In the genomic region with DNA sequence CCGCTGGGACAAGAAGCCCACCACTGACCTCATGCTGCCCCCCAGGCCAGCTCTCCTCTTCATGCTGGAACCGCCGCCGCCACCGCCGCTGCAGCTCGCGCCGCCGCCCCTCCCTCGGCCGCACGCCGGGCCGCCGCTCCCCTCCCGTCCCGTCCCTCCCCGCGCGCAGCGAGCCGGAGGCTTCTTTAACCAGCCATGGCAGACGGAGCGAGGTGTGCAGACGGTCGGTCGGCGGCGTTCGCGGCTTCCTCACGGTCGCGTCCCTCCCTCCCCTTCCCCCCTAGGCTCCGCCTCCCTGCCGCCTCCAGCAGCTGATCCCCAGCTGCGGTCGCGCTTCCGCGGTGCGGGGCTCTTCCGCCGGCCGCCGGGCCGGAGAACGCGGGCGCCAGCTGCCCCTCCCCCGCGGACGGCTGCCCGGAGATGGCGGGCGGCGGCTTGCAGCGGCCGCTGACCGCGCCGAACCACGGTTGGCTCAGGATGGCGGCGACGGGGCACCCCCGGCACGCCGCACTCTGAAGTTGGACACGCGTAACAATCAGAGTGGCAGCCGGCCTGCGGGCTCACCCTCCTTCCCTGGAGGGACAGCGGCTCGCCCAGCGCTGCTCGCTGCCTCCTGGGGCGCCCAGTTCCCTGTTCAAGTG, we compare ENCODE assay signal across 8 mouse cellular contexts. TPM values are rescaled to one million over a fixed set of nuclear protein-coding genes. Genes with fewer than 3 reads are reported as not detected.
DNase-seq lines count a peak whose midpoint lies in the region; ATAC-seq lines count a peak whose summit lies in the region.

A gene (minus strand): TSS at position 266 of the 641 bp plus-strand sequence.

- H3K27me3 ChIP-seq in hindbrain, embryonic 15.5 days: no peaks in the 10 kb centered on the region

- WGBS in hindbrain, embryonic 15.5 days: under 1% methylated on average over 51 of the region's 79 CpGs

- no peaks in the 10 kb centered on the region for H3K9me3 ChIP-seq in hindbrain, embryonic 15.5 days

- H3K4me2 ChIP-seq in hindbrain, embryonic 15.5 days: peak within 1 kb of the TSS; percentile 67

- peaks cover 30% of the 10 kb centered on the region for H3K4me1 ChIP-seq in hindbrain, embryonic 15.5 days (replicated peaks)

- H3K4me3 ChIP-seq in hindbrain, embryonic 15.5 days: peak within 1 kb of the TSS; percentile 99

- no peaks in the 10 kb centered on the region for H3K36me3 ChIP-seq in hindbrain, embryonic 15.5 days

- H3K9ac ChIP-seq in hindbrain, embryonic 15.5 days: peak within 1 kb of the TSS; percentile 95

- H3K27ac ChIP-seq in hindbrain, embryonic 15.5 days (replicated peaks): peak within 1 kb of the TSS; percentile 93

- peak; percentile 39 for DNase-seq in WW6 (ENCODE audit: low read depth, low spot score)
- peak; percentile 32 to 70 for DNase-seq in cerebellum, postnatal 4 days (ENCODE audit: low spot score in 2 of 2)
- DNase-seq in gastrocnemius, adult 18-20 months (ENCODE audit: low spot score): peak; percentile 73
- DNase-seq in left cerebral cortex, adult 11 months (ENCODE audit: low spot score): peak; percentile 55
- peak; percentile 81 for DNase-seq in lung, postnatal 36 days
- peak; percentile 91 for DNase-seq in retina, postnatal 1 day
- peak; percentile 89 for DNase-seq in thymus, postnatal 4 days

- peak; percentile 87 for ATAC-seq in hindbrain, embryonic 15.5 days (ENCODE audit: low FRiP score, low read depth)

RNA-seq across cellular contexts. Expression of the gene that starts here (rescaled TPM):
- total RNA-seq in gastrocnemius, adult 18-20 months (2021): 10 to 100 TPM; 40.4 to 49.1 TPM
- 21.9 and 23.3 TPM in 2 replicates for polyA plus RNA-seq in hindbrain, embryonic 15.5 days (2015; fragmentation: Nextera tagmentation; extraction: Ambion mirVana)

Comparison
In these comparisons a context has a peak if more than half of its experiments do, and no peak if none do; other contexts are left out.
1. Peak in every context shown above with its lines: DNase-seq, ATAC-seq, H3K4me3 ChIP-seq and H3K27ac ChIP-seq.
2. DNase-seq: peak in every context shown above with its lines; median percentile 91 in retina, postnatal 1 day; 89 in thymus, postnatal 4 days; 81 in lung, postnatal 36 days; 73 in gastrocnemius, adult 18-20 months; 55 in left cerebral cortex, adult 11 months; 51 in cerebellum, postnatal 4 days; 39 in WW6.